Mouse (Mus musculus) lung, embryonic 16.5 days (tissue): ENCODE data around the gene Lgi4. TPM values are rescaled to one million over a fixed set of nuclear protein-coding genes. Genes with fewer than 3 reads are reported as not detected.
A peak's percentile ranks its signal among the peaks of the same experiment; 100 is the strongest.

Source experiments
- ATAC-seq: fragments of 200-750 bp; cut with Nextera tagmentation; 2 replicates; pipeline ENCODE4 v1.8.0; 2017; ENCODE audit warnings: low read depth, mild to moderate bottlenecking, moderate library complexity
- H3K27ac ChIP-seq: fragments of 300-500 bp; sonication (generic); 2 replicates; pipeline ENCODE4 v1.5.1; 2014; ENCODE audit warnings: mild to moderate bottlenecking, control low read depth, low read length
- H3K27me3 ChIP-seq: fragments of 300-500 bp; sonication (generic); 2 replicates; pipeline ENCODE4 v1.6.1; 2014; ENCODE audit warnings: low read depth, low read length, mixed read lengths; ENCODE audit not compliant: control insufficient read depth, insufficient read depth
- H3K36me3 ChIP-seq: fragments of 300-500 bp; sonication (generic); 2 replicates; pipeline ENCODE4 v1.6.1; 2014; ENCODE audit warnings: low read length; ENCODE audit not compliant: control insufficient read depth, insufficient read depth
- H3K4me1 ChIP-seq: fragments of 300-500 bp; sonication (generic); replicated peaks from 2 replicates; pipeline ENCODE4 v1.6.1; 2014; ENCODE audit warnings: low read length, mixed read lengths; ENCODE audit not compliant: control insufficient read depth, insufficient read depth
- H3K4me2 ChIP-seq: fragments of 300-500 bp; sonication (generic); 2 replicates; pipeline ENCODE4 v1.6.1; 2014; ENCODE audit warnings: low read depth, low read length, control low read depth
- H3K4me3 ChIP-seq: fragments of 300-500 bp; sonication (generic); 2 replicates; pipeline ENCODE4 v1.5.1; 2014; ENCODE audit warnings: mild to moderate bottlenecking, low read length, control low read depth
- H3K9ac ChIP-seq: fragments of 300-500 bp; sonication (generic); 2 replicates; pipeline ENCODE4 v1.6.1; 2014; ENCODE audit warnings: low read length, control low read depth
- H3K9me3 ChIP-seq: fragments of 300-500 bp; sonication (generic); 2 replicates; pipeline ENCODE4 v1.6.1; 2016; ENCODE audit warnings: low read length; ENCODE audit not compliant: control insufficient read depth
- WGBS: fragments of 180-500 bp; shearing (Covaris S2); extraction: QIAGEN DNeasy Blood & Tissue Kit; methylation state at CpG from one replicate; pipeline ENCODE4 v1.1.7; 2014; 5-methylcytosine and 5-hydroxymethylcytosine counted together
- microRNA-seq: library from miRNA; unstranded; fragments of <30 nt; microRNA quantifications from one replicate; pipeline ENCODE4, GENCODE M21; 2016
- polyA plus RNA-seq: library from polyadenylated mRNA; unstranded; fragments of >200 nt; fragmentation: Nextera tagmentation; extraction: Ambion mirVana; gene quantifications from 2 replicates; pipeline ENCODE4 v1.2.1, GENCODE M21; 2015

The Lgi4 gene
- polyA plus RNA-seq, 1 experiment from 2014 or later: 0.38 TPM

GRCm38 (mm10) chr7:31114646-31115045 is 55.5 kb downstream of the Lgi4 start:
- 51% methylated on average over 10 of the region's 10 CpGs for WGBS
- H3K36me3 ChIP-seq: no peaks in the 10 kb centered on the region
- H3K27ac ChIP-seq: peak overlapping the region; percentile 65; the same call in 1 of the 2 replicates
- H3K27me3 ChIP-seq: no peaks in the 10 kb centered on the region
- peaks cover 15% of the 10 kb centered on the region for H3K4me1 ChIP-seq
- peak; percentile 15; the same call in 1 of the 2 replicates for ATAC-seq
- peak overlapping the region; percentile 53 for H3K4me2 ChIP-seq
- peak overlapping the region; percentile 61 for H3K9ac ChIP-seq
- H3K9me3 ChIP-seq: no peaks in the 10 kb centered on the region
- H3K4me3 ChIP-seq: peak overlapping the region; percentile 37

GRCm38 (mm10) chr7:31115182-31115581 is 56.0 kb downstream of the Lgi4 start, which contains the start of gene Hpn:
Gene Hpn, minus strand, starts transcription at chr7:31115290.
- peak within 1 kb of the TSS; percentile 61 for H3K9ac ChIP-seq

GRCm38 (mm10) chr7:31115587-31116043 is 56.5 kb downstream of the Lgi4 start:
- Histone ChIP-seq H3K4me2 (peak overlapping the region; percentile 53), H3K4me1 (peaks cover 15% of the 10 kb centered on the region), H3K4me3 (no peak overlapping the region), H3K9ac (peak overlapping the region; percentile 61), H3K36me3 (no peaks in the 10 kb centered on the region), H3K27me3 (no peaks in the 10 kb centered on the region), H3K9me3 (no peaks in the 10 kb centered on the region), H3K27ac (peak overlapping the region; percentile 65)
- ATAC-seq: peak; percentile 77
- 14% methylated on average over 17 of the region's 17 CpGs for WGBS

More at GRCm38 (mm10) chr7:31115182-31115581, 56.0 kb downstream of the Lgi4 start, which contains the start of gene Hpn:
- Histone ChIP-seq H3K4me3 (peak within 1 kb of the TSS; percentile 37), H3K9me3 (no peaks in the 10 kb centered on the region), H3K27ac (peak within 1 kb of the TSS; percentile 65), H3K36me3 (no peaks in the 10 kb centered on the region), H3K4me1 (peaks cover 15% of the 10 kb centered on the region), H3K4me2 (peak within 1 kb of the TSS; percentile 53), H3K27me3 (no peaks in the 10 kb centered on the region)
- 17% methylated on average over 14 of the region's 15 CpGs for WGBS
- ATAC-seq: peak; percentile 87

GRCm38 (mm10) chr7:31116721-31117145 is 57.6 kb downstream of the Lgi4 start:
- H3K9ac ChIP-seq: no peak overlapping the region
- H3K36me3 ChIP-seq: no peaks in the 10 kb centered on the region
- no peak overlapping the region for H3K27ac ChIP-seq
- H3K4me3 ChIP-seq: no peak overlapping the region
- no peaks in the 10 kb centered on the region for H3K27me3 ChIP-seq
- no peak for ATAC-seq
- H3K4me1 ChIP-seq: peaks cover 15% of the 10 kb centered on the region
- H3K4me2 ChIP-seq: no peak overlapping the region
- no peaks in the 10 kb centered on the region for H3K9me3 ChIP-seq
- 49% methylated on average over 12 of the region's 16 CpGs for WGBS

- H3K27ac ChIP-seq: no peak overlapping the region
- no peak overlapping the region for H3K4me3 ChIP-seq
- no peaks in the 10 kb centered on the region for H3K36me3 ChIP-seq
- no peaks in the 10 kb centered on the region for H3K9me3 ChIP-seq
- 81% methylated on average over 11 of the region's 11 CpGs for WGBS
- H3K4me2 ChIP-seq: no peak overlapping the region
- no peaks in the 10 kb centered on the region for H3K27me3 ChIP-seq
- no peak overlapping the region for H3K9ac ChIP-seq
- no peak for ATAC-seq
- peaks cover 15% of the 10 kb centered on the region for H3K4me1 ChIP-seq
Measured at GRCm38 (mm10) chr7:31117465-31117864, 58.3 kb downstream of the Lgi4 start.

GRCm38 (mm10) chr7:31118486-31118885 is 59.3 kb downstream of the Lgi4 start:
- peaks cover 15% of the 10 kb centered on the region for H3K4me1 ChIP-seq
- H3K9ac ChIP-seq: no peak overlapping the region
- no peak overlapping the region for H3K27ac ChIP-seq
- no peak overlapping the region for H3K4me2 ChIP-seq
- WGBS: 69% methylated on average over 7 of the region's 7 CpGs
- no peak for ATAC-seq
- H3K9me3 ChIP-seq: no peaks in the 10 kb centered on the region
- H3K36me3 ChIP-seq: no peaks in the 10 kb centered on the region
- H3K4me3 ChIP-seq: no peak overlapping the region
- no peaks in the 10 kb centered on the region for H3K27me3 ChIP-seq

GRCm38 (mm10) chr7:31119556-31119955 is 60.4 kb downstream of the Lgi4 start:
- no peaks in the 10 kb centered on the region for H3K9me3 ChIP-seq
- H3K4me3 ChIP-seq: no peak overlapping the region
- H3K27me3 ChIP-seq: no peaks in the 10 kb centered on the region; the same call in 1 of the 2 replicates
- 78% methylated on average over 5 of the region's 5 CpGs for WGBS
- H3K27ac ChIP-seq: no peak overlapping the region
- H3K4me2 ChIP-seq: no peak overlapping the region
- peaks cover 14% of the 10 kb centered on the region for H3K4me1 ChIP-seq
- no peaks in the 10 kb centered on the region for H3K36me3 ChIP-seq
- no peak for ATAC-seq
- H3K9ac ChIP-seq: no peak overlapping the region

Small RNAs within 50 kb of the gene (microRNA-seq; reads per million reads assigned to microRNA genes)
- gene Mir7050: not detected

Other genes starting within 250 kb of the Lgi4 start
- 0.35 and 0.67 TPM in 2 replicates for gene Ffar2, start 235.6 kb upstream of the Lgi4 start, polyA plus RNA-seq
- not detected in 2 replicates for gene Ffar3, start 203.2 kb upstream of the Lgi4 start, polyA plus RNA-seq
- gene Ffar1, start 197.8 kb upstream of the Lgi4 start, polyA plus RNA-seq: not detected in 2 replicates
- 0.15 and 0.16 TPM in 2 replicates for gene Cd22, start 179.0 kb upstream of the Lgi4 start, polyA plus RNA-seq
- gene Mag, start 144.5 kb upstream of the Lgi4 start, polyA plus RNA-seq: 0.23 and 0.28 TPM in 2 replicates
- gene Hamp2, start 134.7 kb upstream of the Lgi4 start, polyA plus RNA-seq: not detected in 2 replicates
- gene Hamp, start 115.3 kb upstream of the Lgi4 start, polyA plus RNA-seq: not detected in 2 replicates
- 20.5 and 22.3 TPM in 2 replicates for gene Usf2, start 102.5 kb upstream of the Lgi4 start, polyA plus RNA-seq
- 85.0 and 88.3 TPM in 2 replicates for gene Lsr, start 85.9 kb upstream of the Lgi4 start, polyA plus RNA-seq
- gene Fam187b, start 85.6 kb upstream of the Lgi4 start, polyA plus RNA-seq: 6.5 and 7.5 TPM in 2 replicates
- 62.1 and 66.0 TPM in 2 replicates for gene Fxyd5, start 16.9 kb upstream of the Lgi4 start, polyA plus RNA-seq
- 4.9 and 5.6 TPM in 2 replicates for gene Fxyd7, start 7.9 kb upstream of the Lgi4 start, polyA plus RNA-seq
- gene Fxyd1, start 2.1 kb upstream of the Lgi4 start, polyA plus RNA-seq: 105 and 119 TPM in 2 replicates
- 76.9 and 84.8 TPM in 2 replicates for gene Fxyd3, start 17.4 kb downstream of the Lgi4 start, polyA plus RNA-seq
- 17.4 and 23.2 TPM in 2 replicates for gene Hpn, start 55.9 kb downstream of the Lgi4 start, polyA plus RNA-seq
- 0.64 and 0.89 TPM in 2 replicates for gene Scn1b, start 67.7 kb downstream of the Lgi4 start, polyA plus RNA-seq
- 68.1 and 72.2 TPM in 2 replicates for gene Gramd1a, start 96.6 kb downstream of the Lgi4 start, polyA plus RNA-seq
- gene Scgb2b2, start 231.2 kb downstream of the Lgi4 start, polyA plus RNA-seq: not detected in 2 replicates
- not detected in 2 replicates for gene Scgb1b2, start 232.5 kb downstream of the Lgi4 start, polyA plus RNA-seq